Mouse (Mus musculus): ENCODE data around the gene Jakmip3.

Jakmip3 gene

DNA sequence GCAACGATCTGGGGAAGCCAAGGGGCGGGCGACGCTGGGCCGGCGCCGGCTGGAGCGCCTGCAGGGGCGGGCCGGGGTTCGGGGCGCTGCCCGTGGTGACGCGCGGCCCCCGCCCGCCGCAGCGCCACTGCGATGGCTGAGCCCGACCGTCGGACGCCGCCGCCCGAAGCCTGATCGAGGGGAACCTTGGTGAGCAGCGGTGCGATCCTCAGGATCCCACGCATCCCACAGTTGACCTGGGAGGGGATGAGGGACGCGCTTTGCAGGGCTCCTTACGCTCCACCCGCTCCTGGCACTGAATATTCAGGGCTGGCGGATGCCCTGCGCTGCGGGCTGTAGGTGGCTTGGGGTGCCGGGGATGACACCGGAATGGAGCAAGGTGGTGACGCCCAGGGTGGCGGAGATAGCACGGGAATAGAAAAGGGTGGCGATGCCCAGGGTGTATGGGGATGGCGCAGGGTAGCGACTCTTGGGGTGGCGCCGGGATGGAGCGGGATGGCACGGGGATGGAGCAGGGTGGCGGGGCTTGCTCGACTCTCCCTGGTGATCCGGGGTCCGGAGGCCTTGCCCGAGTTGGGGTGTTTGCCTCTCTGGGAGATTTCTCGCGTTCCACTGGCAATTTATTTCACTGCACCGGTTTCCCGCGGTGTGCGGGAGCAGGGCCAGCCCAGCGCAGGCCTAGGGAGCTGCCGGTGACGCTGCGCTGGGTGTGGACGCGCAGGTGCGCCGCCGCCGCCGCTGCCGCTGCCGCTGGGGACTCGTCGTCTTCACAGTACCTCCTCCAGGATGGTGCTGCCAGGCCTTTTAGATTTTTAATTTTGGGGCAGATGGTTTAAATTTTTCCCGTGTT, at the start of gene Jakmip3:
Gene Jakmip3, plus strand, starts transcription at position 119 of the 850 bp plus-strand sequence.
- DNase-seq (ENCODE audit: low read depth in 1 of 2, low spot score in 2 of 2), result no peak

DNA sequence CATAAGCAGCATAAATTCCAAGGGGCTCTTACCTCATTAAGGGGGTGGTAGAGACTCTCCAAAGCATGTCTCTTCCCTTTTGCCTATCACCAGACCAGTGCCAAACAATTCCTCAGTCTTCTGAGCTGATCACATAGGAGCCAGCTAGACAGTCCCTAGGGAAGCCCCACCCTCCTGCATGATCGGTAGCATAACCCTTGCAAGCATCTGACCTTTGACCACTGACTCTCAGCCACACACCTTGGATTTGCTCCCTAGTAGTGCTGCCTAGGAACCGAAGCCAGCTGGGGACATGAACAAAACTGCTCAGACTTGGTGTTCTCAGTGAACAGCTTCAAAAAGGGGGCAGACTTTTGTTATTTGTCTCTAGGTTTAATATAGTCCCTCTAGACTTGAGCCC, 42.4 kb upstream of the Jakmip3 start:
- no peak for DNase-seq (ENCODE audit: low read depth in 1 of 2, low spot score in 2 of 2)

DNA sequence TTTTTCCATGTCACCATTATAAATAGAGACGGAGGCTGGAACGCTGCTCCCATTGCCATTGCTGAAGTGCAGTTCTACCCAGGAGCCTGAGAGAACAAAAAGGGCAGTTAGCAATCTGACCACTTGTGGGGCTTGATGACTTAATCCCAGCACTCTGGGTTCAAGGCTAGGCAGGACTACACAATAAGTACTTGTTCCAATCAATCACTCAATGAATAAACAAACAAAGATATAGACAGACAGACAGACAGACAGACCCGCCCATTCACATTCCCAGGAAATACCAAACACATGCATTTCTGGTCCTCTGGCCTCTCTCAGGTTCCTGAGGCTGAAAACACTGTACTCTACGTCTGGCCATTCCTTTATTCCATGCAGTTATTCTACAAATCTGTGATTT, 41.8 kb upstream of the Jakmip3 start:
- DNase-seq (ENCODE audit: low read depth in 1 of 2, low spot score in 2 of 2), result no peak

DNA sequence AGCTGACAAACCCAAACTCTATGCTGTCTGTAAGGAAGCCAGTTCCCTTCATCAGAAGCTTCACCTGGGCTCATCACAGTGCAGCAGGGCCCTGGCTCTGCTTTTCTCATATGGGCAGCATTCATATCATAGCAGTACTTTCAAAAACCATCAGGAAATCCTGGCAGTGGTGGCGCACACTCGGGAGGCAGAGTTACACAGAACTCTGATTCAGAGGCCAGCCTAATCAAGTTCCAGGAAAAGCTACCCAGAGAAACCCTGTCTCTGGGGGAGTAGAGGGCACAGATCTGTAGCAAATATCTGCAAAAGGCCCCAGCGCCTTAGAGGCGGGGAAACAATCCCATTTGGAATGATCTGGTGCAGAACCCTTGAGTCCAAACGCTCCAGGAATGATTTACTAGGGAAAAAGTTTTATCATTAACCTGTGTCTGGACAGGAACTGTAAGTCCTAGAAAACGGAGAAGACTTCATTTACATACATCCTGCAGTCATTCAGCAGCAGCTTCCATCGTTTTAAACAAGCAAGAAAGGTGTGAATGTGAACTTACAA, 36.6 kb upstream of the Jakmip3 start:
- no peak for DNase-seq (ENCODE audit: low read depth in 1 of 2, low spot score in 2 of 2)

DNA sequence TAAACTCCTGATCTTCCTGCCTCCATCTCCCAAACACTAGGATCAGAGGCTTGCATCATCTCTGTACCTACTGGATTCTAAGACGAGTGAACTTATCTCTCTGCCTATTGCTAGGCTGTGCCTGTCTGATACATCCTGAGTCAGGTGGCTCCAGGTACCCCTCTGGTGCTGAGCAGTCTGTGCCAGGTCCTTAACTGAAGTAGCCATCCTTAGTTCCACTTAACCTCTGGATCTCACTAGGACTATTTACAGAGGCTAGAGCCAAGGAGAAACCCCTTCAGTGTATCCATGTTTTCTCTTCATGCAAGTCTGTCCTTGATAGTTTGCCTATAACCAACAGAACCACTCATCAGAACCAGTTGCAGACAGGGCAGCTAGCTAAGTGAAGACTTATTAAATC, 34.1 kb upstream of the Jakmip3 start:
- no peak for DNase-seq (ENCODE audit: low read depth in 1 of 2, low spot score in 2 of 2)

DNA sequence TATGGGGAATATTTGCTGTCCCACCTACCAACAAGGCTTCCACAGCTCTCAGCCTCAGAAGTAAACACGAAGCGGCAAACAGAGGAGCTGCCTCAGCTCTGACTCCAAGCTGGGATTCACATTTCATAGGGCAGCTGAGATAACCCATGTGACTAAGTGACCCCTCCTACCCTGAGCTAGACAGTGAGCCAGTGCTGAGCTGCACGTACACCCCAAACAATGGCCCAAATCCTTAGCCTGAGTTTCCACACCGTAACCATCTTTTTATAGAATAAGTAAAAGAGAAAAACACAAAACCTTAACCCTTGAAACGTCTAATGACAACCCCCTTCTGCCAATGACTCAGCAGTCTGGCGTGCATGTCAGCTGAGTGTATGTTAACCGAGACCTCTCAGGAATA, 33.5 kb upstream of the Jakmip3 start:
- DNase-seq (ENCODE audit: low read depth in 1 of 2, low spot score in 2 of 2), result no peak

DNA sequence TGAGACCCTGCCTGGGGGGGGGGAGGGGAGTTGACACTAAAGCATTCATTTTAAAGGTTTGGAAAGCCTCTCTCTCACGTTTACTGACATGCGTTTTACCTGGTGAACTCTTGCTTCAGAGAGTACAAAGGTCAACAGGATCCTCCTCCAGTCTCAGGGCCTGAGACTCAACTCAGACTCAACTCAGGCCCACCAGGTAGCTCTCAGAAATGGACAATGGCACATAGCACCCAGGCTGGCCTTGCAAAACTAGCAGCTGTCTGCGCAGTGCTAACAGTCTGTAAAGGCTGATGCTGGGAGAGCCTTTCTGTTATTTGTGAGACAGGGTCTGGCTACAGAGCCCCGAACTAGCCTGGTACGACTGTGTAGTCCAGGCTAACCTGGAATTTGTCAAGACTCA, 32.6 kb upstream of the Jakmip3 start:
- no peak for DNase-seq (ENCODE audit: low read depth in 1 of 2, low spot score in 2 of 2)

DNA sequence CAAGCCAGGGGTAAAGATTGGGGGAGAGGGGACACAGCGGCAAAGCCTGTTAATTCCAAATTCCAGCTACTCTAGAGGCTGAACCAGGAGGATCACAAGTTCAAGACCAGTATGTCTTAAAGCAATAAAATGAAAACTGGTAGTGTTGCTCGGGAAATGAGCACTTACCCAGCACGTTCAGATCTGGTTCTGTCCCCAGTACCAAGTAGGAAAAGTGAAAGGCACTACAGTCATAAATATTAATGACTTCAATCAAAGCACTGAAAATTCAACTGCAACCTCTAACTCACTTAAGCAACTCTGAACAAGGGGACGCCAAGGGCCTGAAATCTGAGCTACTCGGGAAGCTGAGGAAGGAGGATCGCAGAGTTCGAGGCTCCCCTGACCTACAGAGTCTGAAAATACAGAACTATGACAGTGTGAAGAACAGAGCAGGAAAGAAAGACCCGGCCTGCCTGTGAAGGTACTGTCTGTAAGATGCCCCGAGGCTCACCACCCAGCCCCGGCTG, 31.7 kb upstream of the Jakmip3 start:
- DNase-seq (ENCODE audit: low read depth in 1 of 2, low spot score in 2 of 2), result no peak

DNA sequence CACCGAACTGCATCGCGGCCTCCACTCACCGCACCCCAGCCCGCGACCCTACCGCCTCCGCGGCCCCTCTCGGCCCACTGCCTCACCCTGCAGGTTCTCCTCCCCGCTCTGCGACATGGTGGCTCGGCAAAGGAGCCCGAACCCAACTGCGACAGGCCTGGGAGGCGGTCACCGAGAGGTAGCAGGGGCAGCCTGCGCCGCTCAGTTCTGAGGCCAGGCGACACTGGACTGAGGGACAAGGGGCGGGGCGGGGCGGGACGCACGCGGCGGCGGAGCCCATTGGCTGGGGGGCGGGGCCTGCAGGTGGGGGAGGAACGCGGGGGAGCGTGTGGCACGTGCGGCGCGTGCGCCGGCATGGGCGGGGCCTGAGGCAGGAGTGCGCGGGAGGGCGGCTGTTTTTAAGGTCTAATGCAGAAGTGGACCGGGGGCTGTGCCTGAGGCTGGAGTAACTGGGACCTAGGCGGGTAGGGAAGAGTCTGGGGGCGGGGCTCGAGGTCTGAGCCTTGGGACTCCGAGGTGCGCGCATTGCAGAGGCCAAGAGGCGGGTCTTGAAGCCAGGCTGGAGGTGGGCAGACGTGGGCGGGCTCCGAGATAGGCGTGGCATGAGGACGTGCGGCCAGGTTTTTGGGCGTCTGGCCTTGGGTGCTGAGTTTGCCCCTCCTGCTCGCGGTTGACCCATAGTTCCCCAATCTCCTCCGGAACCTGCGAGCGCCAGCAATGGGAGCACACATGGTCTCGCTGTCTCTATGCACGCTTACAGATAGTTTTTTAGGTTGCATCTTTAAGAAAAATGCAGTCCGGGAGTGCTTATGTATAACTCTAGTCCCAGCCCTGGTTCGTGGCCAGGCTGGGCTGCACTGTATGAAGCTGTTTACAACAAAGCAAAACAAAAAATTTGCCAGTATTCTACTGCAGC, 31.0 kb upstream of the Jakmip3 start, which contains the start of gene Bnip3:
Gene Bnip3, minus strand, starts transcription at position 243 of the 916 bp plus-strand sequence.
- peak; percentile 76 to 88 for DNase-seq (ENCODE audit: low read depth in 1 of 2, low spot score in 2 of 2)

DNA sequence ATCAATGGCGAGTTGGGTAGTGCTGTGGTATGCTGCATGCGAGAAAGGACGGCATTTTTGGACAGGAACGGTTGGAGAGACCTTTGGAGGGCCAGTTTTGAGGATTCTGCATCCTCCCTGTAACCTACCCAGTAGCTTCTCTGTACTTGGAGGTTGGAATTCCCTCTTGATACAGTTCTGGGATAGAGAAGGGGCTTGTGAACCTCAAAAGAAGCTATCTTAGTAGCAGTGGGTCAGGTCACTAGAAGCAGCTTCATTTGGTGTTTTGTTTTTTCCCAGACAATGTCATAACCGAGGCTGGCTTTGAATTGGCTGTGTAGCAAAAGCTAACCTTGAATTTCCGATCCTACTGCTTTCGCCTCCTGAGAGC, 30.4 kb upstream of the Jakmip3 start:
- no peak for DNase-seq (ENCODE audit: low read depth in 1 of 2, low spot score in 2 of 2)

DNA sequence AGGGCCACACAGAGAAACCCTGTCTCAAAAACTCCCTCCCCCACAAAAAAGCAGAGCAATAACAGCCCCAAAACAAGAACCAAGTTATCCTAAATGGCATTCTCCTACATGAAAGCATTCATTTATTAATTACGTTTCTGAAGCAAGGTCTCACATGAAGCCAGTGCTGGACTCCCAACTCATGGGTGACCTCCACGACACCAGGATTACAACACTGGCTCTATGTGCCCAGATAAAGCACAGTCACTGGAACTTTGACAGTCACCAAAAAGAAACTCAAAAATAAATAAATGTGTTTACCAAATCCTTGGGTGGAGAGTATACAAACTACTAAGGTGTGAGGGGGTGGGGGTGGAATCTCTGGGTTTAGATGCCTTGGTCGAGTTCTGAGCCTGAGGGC, 26.9 kb upstream of the Jakmip3 start:
- no peak for DNase-seq (ENCODE audit: low read depth in 1 of 2, low spot score in 2 of 2)

DNA sequence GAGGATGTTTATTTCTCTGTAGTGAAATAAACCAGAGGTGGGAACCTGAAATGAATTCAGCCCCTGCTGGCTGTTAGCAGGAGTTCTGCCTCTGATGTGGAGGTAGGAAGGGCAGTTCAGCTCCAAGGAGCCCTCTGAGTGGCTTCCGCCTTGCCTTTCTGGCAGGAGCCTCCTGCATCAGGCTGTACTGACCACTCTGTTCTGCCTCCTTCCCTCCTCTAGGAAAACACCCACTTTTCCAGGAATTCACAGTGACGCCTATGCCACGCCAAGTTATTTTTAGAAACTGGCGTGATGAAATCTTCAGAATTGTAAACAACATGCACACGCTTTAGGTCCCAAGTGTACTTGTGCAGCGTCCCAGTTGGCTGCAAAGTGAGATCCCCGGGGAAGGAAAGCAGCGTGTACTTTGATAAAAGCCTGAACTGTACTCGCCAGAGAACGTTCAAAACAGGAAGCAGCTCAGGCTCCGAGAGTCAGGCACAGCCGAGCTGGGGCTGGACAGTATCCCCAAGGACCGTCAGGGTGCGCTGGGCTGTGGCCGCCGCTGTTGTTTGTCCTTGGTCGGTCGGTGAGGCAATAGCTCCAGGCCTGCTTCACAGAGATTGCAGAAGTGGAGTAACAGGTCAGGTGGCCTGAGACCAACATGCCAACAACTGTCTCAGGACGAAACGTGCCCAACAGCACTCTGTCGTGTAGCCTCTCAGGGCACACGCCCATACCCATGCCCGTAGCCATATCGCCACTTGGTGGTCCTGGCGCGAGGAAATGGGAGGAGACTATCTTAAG, 21.2 kb upstream of the Jakmip3 start:
- peak; percentile 69 to 73 for DNase-seq (ENCODE audit: low read depth in 1 of 2, low spot score in 2 of 2)

DNA sequence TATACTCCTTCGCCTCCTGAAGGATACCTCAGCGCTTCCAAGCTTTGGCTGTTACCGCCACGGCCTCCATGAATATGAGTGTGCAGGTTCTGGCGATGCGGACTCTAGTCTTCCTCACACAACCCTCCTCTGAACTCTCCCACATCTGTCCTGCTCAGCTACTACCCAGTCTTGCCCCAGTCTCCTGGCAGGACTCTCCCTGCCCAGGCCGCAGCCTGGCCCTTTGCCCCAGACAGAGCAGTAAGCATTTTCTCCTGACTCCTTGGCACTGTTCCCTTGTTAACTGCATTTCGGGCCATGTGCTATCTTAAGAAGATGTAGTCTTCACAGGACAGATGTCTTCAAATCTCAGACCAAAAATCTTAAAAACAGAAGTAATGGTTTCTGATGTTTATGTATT, 18.9 kb upstream of the Jakmip3 start:
- no peak for DNase-seq (ENCODE audit: low read depth in 1 of 2, low spot score in 2 of 2)

DNA sequence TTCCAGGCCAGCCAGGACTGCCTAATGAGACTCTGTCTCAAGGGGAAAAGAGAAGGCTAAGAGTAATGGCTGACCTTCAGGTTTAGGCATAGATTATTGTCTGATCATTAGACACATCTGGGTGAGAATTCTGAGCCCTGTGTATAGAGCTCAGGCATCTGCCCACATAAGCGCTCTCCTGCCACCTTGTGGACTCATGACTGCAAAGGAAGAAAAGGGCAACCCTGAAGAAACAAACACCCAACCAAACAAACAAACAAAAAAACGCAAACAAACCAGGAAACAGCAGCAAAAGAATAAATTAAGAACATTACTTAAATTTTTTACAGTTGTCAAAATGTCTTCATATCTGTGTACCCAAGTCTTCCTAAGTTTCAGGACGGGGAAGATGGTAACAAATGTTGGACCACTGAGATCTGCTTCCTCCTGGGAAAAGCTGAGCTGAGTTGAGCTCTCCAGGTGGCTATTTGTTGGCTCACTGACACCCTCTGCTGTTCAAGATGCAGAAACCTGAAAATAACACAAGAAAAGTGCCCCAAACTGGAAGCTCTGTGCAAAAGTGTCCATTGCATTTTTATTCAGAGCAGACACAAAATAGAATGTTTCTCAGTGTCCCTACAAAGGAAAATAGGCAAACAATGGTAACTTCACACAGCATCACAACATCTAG, 16.6 kb upstream of the Jakmip3 start:
- no peak for DNase-seq (ENCODE audit: low read depth in 1 of 2, low spot score in 2 of 2)

DNA sequence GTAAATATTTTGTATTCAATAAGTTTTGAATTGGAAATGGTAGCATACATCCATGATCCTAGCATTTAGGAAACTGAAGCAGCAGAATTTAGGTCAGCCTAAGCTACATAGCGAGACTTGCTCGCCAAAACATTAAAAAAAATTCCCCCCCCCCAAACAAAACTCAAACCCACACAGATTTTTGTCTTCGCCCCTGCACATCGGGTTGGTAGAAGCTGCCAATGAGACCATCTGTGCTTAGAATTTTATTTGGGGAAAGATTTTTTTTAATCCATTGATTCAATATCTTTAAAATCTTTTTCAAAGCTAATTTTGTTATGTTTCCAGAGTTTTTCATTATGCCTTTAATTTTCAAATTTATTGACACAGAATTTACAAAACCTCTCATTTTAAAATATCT, 12.1 kb upstream of the Jakmip3 start:
- DNase-seq (ENCODE audit: low read depth in 1 of 2, low spot score in 2 of 2), result no peak

DNA sequence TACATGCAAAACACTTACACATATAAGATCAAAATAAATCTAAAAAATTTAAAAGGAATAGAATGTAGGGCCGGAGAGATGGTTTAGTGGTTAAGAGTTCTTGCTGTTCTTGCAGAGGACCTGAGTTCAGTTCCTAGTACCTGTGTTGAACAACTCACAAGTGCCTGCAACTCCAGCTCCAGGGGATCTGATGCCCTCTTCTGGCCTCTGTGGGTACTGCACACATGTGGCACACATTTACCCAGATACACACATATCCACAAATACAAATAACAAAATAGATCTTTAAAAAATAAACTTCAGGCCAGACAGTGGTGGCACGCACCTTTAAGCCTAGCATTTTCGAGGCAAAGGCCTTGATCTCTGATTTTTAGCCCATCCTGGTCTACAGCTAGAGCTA, 6.0 kb upstream of the Jakmip3 start:
- no peak for DNase-seq (ENCODE audit: low read depth in 1 of 2, low spot score in 2 of 2)

DNA sequence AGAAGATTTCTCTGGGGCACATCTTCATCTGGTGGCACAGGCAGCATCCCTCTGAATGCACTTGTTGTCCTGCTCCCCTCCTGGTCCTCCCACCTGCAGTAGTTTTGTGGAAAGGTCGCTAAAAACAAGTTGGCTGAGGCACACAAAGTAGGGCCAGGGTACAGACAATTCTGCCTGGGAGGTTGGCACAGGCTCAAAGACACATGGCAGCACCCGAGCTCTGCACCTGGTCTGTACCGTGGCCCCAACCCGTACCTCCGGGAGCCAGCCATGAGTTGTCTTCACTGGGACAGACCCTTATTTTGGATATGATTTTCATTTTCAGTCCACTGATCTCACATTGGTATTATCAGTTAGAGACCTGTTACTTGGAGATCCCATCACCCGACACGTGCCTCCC, 1.5 kb upstream of the Jakmip3 start:
- no peak for DNase-seq (ENCODE audit: low read depth in 1 of 2, low spot score in 2 of 2)

DNA sequence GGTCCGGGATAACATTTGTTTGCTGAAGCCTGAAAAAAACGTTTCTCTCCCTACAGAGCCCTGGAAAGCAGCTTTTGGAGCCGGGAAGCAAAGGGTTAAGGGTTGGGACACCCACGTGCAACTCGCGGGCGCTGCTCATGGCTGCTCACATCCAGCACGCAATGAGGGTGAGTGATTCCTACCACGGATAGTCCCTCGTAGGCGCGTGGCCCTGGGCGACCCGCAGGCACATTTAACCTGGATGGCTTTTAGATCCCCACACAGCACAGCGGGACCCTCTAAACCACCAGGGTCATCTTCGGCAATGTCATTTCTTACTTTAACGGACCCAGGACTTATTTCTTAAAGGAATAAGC, 296 bp upstream of the Jakmip3 start:
- DNase-seq (ENCODE audit: low read depth in 1 of 2, low spot score in 2 of 2), result no peak

DNA sequence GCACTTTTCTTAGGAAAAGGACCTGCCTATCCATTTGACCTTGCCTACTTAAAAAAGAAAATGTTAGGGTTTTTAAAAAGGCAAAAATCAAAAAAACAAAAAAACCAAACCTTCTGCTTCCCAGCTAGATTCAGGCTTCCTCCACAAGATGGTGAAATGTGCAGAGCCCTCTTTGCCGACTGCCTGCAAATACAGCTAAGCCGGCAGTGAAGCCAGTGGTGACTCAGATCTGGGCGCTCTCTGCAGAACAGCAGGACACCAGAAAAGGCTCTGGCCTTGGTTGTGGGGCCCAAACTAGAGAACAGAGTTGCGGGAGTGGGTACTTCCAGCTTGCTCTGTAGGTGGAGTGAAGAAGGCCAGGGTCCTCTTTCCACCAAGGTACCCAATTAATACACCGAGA, 1.0 kb downstream of the Jakmip3 start:
- no peak for DNase-seq (ENCODE audit: low read depth in 1 of 2, low spot score in 2 of 2)

DNA sequence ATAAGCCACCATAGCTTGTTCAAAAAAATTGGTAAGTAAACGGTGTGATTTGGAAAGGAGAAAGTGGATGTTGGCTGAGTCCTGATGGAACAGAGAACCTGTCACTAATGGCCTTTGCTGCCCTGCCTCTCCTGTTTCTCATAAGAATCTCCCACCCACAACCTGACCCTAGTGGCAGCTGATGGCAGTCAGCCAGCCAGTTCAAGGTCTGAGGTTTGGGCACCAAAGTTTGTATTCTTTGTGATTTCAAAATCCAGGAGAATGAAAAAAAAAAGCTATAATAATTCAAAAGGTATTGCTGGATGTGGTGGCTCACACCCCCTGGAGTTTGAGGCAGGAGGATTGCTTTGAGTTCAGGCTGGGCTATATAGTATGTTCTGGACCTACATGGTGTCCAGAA, 1.8 kb downstream of the Jakmip3 start:
- DNase-seq (ENCODE audit: low read depth in 1 of 2, low spot score in 2 of 2), result no peak

All from monocyte, adult 2 months (primary cell).